Mouse (Mus musculus) embryonic facial prominence, embryonic 15.5 days (tissue): ENCODE data around the gene Zfp628. TPM values are rescaled to one million over a fixed set of nuclear protein-coding genes. Genes with fewer than 3 reads are reported as not detected.
"Not testable (repeated sequence)": the region's sequence is repeated elsewhere in the genome, so short reads cannot be mapped to it uniquely, and the experiment has no call there.

Experiments used
- ATAC-seq: fragments of 200-750 bp; cut with Nextera tagmentation; 2 replicates; pipeline ENCODE4 v1.8.0; 2017; ENCODE audit warnings: low read depth, moderate TSS enrichment; ENCODE audit not compliant: insufficient number of reproducible peaks, low FRiP score, low TSS enrichment
- H3K27ac ChIP-seq: fragments of 300-500 bp; sonication (generic); replicated peaks from 2 replicates; pipeline ENCODE4 v1.5.1; 2015; ENCODE audit warnings: mild to moderate bottlenecking, inconsistent platforms
- H3K27me3 ChIP-seq: fragments of 300-500 bp; sonication (generic); 2 replicates; pipeline ENCODE4 v1.6.1; 2015; ENCODE audit warnings: inconsistent platforms
- H3K36me3 ChIP-seq: fragments of 300-500 bp; sonication (generic); 2 replicates; pipeline ENCODE4 v1.6.1; 2015; ENCODE audit warnings: mild to moderate bottlenecking, inconsistent platforms
- H3K4me1 ChIP-seq: fragments of 300-500 bp; sonication (generic); 2 replicates; pipeline ENCODE4 v1.6.1; 2015; ENCODE audit warnings: inconsistent platforms
- H3K4me2 ChIP-seq: fragments of 300-500 bp; sonication (generic); replicated peaks from 2 replicates; pipeline ENCODE4 v1.6.1; 2015; ENCODE audit warnings: mild to moderate bottlenecking, inconsistent platforms
- H3K4me3 ChIP-seq: fragments of 300-500 bp; sonication (generic); replicated peaks from 2 replicates; pipeline ENCODE4 v1.5.1; 2015; ENCODE audit warnings: mild to moderate bottlenecking, inconsistent platforms
- H3K9ac ChIP-seq: fragments of 300-500 bp; sonication (generic); 2 replicates; pipeline ENCODE4 v1.6.1; 2015; ENCODE audit warnings: inconsistent platforms
- H3K9me3 ChIP-seq: fragments of 300-500 bp; sonication (generic); replicated peaks from 2 replicates; pipeline ENCODE4 v1.6.1; 2016; ENCODE audit warnings: inconsistent platforms
- whole genome bisulfite sequencing: fragments of 180-500 bp; shearing (Covaris S2); methylation state at CpG from one replicate; pipeline ENCODE4 v1.1.7; 2015; 5-methylcytosine and 5-hydroxymethylcytosine counted together
- polyA plus RNA-seq: library from polyadenylated mRNA; unstranded; fragments of >200 nt; fragmentation: Nextera tagmentation; extraction: Ambion mirVana; gene quantifications from 2 replicates; pipeline ENCODE4 v1.2.1, GENCODE M21; 2015

Gene Zfp628
- 4.1 and 4.9 TPM in 2 replicates for polyA plus RNA-seq

- Histone ChIP-seq H3K36me3 (peaks cover 30% of the 10 kb centered on the region), H3K9ac (peak within 1 kb of the TSS; percentile 59), H3K9me3 (no peaks in the 10 kb centered on the region), H3K4me2 (peak within 1 kb of the TSS; percentile 84), H3K4me1 (peaks cover 22% of the 10 kb centered on the region), H3K4me3 (peak within 1 kb of the TSS; percentile 76), H3K27ac (peak within 1 kb of the TSS; percentile 99), H3K27me3 (no peaks in the 10 kb centered on the region)
- peak; percentile 87 for ATAC-seq
- 0% methylated on average over 52 of the region's 56 CpGs for WGBS
Observed at GRCm38 (mm10) chr7:4915007-4915665, at the start of gene Zfp628. Zfp628 (plus strand) TSS chr7:4915217.

DNA sequence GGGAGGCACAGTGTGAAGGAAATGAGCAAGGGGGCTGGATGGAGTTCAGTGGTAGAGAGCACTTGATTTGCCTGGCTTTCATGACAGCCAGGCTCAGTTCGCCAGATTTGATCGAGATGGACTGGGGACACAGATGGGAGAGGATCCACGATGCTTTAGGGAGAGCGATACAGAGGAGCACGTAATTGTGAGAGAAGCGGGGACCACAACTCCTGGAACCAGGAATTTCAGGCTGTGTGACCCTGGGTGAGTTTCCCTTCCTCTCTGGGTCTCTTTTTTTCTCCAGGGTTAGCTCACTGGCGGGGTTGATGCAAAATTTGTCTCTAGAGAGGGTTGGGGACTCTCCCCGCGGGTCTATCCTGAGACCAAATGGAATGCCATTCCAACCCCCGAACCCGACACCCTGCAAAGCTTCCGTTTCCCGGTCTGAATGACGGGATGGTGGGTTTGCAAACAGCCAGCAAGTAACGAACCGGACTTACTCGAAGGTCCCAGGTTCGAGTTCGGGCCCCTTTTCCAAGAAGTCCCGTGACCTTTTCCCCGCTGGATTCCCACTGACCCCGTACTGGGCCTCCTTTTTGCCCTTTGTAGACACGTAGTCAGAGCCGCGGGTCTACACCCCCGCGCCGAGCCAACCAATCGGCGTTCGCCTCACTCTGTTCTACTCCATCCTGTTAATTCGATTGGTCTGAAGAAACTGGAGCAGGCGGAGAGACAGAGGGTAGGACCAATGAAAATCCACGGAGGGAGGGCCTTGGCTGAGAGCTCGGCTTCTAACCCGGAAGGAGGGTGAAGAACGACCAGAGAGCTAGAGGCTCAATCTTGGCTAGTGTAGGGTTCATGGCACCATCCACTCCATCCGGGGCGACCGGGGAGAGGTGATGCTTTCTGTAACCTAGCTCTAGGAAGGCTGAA, 49.2 kb upstream of the Zfp628 start:
- Histone ChIP-seq H3K4me2 (peak overlapping the region; percentile 55), H3K9me3 (no peaks in the 10 kb centered on the region), H3K27ac (peak overlapping the region; percentile 74), H3K36me3 (no peaks in the 10 kb centered on the region), H3K4me1 (peaks cover 14% of the 10 kb centered on the region), H3K9ac (peak overlapping the region; percentile 49), H3K27me3 (no peaks in the 10 kb centered on the region), H3K4me3 (peak overlapping the region; percentile 65)
- 5% methylated on average over 40 of the region's 40 CpGs for WGBS
- peak; percentile 100 for ATAC-seq

GRCm38 (mm10) chr7:4866631-4867180, 48.3 kb upstream of the Zfp628 start:
- no peak for ATAC-seq
- no peaks in the 10 kb centered on the region for H3K9me3 ChIP-seq
- H3K4me3 ChIP-seq, result peak overlapping the region; percentile 65
- H3K4me1 ChIP-seq, result peaks cover 14% of the 10 kb centered on the region
- H3K27me3 ChIP-seq, result no peaks in the 10 kb centered on the region
- 31% methylated on average over 10 of the region's 10 CpGs for WGBS
- H3K27ac ChIP-seq, result peak overlapping the region; percentile 74
- peak overlapping the region; percentile 55 for H3K4me2 ChIP-seq
- H3K36me3 ChIP-seq, result no peaks in the 10 kb centered on the region
- peak overlapping the region; percentile 49 for H3K9ac ChIP-seq

DNA sequence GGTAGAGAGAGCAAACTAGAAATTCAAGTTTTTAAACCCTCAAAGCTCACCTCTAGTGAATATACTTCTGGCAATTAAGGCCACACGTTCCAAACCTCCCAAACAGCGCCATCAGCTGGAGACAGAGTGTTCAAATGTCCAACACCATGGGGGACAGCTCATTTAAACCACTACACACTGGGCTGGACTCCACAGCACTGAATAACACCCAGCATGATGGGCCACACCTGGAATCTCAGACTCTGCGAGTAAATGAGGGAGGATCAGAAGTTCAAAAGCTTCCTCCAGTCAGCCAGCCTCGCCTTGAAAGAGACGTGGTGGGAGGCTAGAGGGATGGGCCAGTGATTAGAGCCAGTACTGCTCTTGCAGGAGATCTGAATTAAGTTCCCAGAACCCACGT, 44.9 kb upstream of the Zfp628 start, which contains the start of gene Isoc2b:
Isoc2b (minus strand) TSS at position 126 of the 400 bp plus-strand sequence.
- WGBS, result 49% methylated on average over 6 of the region's 6 CpGs
- Histone ChIP-seq H3K27ac (no peak within 1 kb of the TSS), H3K27me3 (no peaks in the 10 kb centered on the region), H3K4me1 (peaks cover 10% of the 10 kb centered on the region; the same call in 1 of the 2 replicates), H3K4me3 (no peak within 1 kb of the TSS), H3K9ac (no peak within 1 kb of the TSS), H3K9me3 (no peaks in the 10 kb centered on the region), H3K36me3 (no peaks in the 10 kb centered on the region), H3K4me2 (no peak within 1 kb of the TSS)
- no peak for ATAC-seq

DNA sequence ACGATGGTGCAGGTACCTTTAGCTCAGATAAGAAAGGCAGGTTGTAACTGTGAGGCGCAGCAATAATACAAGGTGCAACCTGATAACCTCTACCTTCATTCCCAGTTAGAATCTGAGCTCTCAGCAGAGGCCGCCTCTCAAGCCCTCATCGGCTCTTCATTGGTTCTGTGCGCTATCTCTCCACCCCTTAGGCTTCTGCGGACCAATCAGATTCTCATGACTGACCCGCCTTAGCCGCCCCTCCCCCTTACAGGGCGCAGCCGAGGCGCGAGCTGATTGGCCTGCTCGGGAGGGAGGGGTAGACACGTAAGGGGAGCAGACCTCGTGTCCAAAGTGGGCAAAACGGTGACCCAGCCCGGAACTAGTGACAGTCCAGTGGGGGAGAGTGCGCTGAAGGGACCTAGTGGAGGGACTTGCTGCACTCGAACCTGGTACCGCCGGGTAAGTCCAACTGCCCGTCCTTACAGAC, 38.2 kb upstream of the Zfp628 start, which contains the start of gene Isoc2a:
Isoc2a (plus strand) TSS at position 401 of the 469 bp plus-strand sequence.
- peaks cover 15% of the 10 kb centered on the region for H3K4me1 ChIP-seq
- no peaks in the 10 kb centered on the region for H3K36me3 ChIP-seq
- H3K9ac ChIP-seq, result peak within 1 kb of the TSS; percentile 56
- H3K4me2 ChIP-seq, result peak within 1 kb of the TSS; percentile 87
- peak within 1 kb of the TSS; percentile 61 for H3K4me3 ChIP-seq
- H3K27ac ChIP-seq, result peak within 1 kb of the TSS; percentile 49
- H3K27me3 ChIP-seq, result no peaks in the 10 kb centered on the region
- under 1% methylated on average over 22 of the region's 22 CpGs for WGBS
- peak; percentile 99 for ATAC-seq
- no peaks in the 10 kb centered on the region for H3K9me3 ChIP-seq

DNA sequence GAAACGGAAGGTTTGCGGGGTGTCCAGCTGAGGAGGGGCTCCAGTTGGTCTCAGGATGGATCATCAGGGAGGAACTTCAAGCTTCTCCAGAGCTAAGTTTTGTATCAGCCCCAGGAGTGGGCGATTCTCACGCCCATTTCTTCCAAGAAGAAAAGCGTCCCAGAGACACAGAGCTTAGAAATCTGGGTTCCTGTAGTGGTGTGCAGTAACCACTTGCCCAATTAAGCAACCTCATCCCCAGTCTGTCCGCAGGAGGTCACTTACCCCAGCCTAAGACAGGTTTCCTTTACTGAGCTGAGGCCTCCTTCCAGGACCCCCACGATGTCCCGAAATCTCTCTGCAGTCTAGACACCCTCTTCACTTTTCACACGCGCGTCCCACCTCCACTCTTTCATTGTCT, 37.8 kb upstream of the Zfp628 start:
- Histone ChIP-seq H3K27me3 (no peaks in the 10 kb centered on the region), H3K4me1 (peaks cover 15% of the 10 kb centered on the region), H3K9me3 (no peaks in the 10 kb centered on the region), H3K36me3 (no peaks in the 10 kb centered on the region), H3K4me2 (peak overlapping the region; percentile 87), H3K4me3 (peak overlapping the region; percentile 61), H3K27ac (peak overlapping the region; percentile 49), H3K9ac (peak overlapping the region; percentile 56)
- 4% methylated on average over 11 of the region's 11 CpGs for WGBS
- ATAC-seq, result no peak

GRCm38 (mm10) chr7:4878186-4878585, 36.8 kb upstream of the Zfp628 start:
- no peaks in the 10 kb centered on the region for H3K9me3 ChIP-seq
- ATAC-seq, result no peak
- no peaks in the 10 kb centered on the region for H3K36me3 ChIP-seq
- no peak overlapping the region for H3K27ac ChIP-seq
- 0 out of 2 replicates have a peak overlapping the region, but pooled peaks have one; percentile 56 for H3K9ac ChIP-seq
- no peaks in the 10 kb centered on the region for H3K27me3 ChIP-seq
- H3K4me1 ChIP-seq, result peaks cover 15% of the 10 kb centered on the region
- H3K4me2 ChIP-seq, result no peak overlapping the region
- no peak overlapping the region for H3K4me3 ChIP-seq

GRCm38 (mm10) chr7:4879036-4879435, 36.0 kb upstream of the Zfp628 start:
- H3K27me3 ChIP-seq, H3K27ac ChIP-seq, H3K4me2 ChIP-seq, H3K36me3 ChIP-seq, H3K4me3 ChIP-seq, ATAC-seq, H3K9ac ChIP-seq, H3K9me3 ChIP-seq: not testable (repeated sequence)
- WGBS, result 81% methylated on average over 1 of the region's 1 CpGs
- H3K4me1 ChIP-seq, result peaks cover 15% of the 10 kb centered on the region

GRCm38 (mm10) chr7:4886680-4887079, 28.3 kb upstream of the Zfp628 start:
- Histone ChIP-seq H3K27ac (no peak overlapping the region), H3K4me1 (no peaks in the 10 kb centered on the region), H3K4me3 (no peak overlapping the region), H3K27me3 (no peaks in the 10 kb centered on the region), H3K4me2 (no peak overlapping the region), H3K9ac (no peak overlapping the region), H3K36me3 (no peaks in the 10 kb centered on the region), H3K9me3 (no peaks in the 10 kb centered on the region)
- 54% methylated on average over 4 of the region's 4 CpGs for WGBS
- no peak for ATAC-seq

DNA sequence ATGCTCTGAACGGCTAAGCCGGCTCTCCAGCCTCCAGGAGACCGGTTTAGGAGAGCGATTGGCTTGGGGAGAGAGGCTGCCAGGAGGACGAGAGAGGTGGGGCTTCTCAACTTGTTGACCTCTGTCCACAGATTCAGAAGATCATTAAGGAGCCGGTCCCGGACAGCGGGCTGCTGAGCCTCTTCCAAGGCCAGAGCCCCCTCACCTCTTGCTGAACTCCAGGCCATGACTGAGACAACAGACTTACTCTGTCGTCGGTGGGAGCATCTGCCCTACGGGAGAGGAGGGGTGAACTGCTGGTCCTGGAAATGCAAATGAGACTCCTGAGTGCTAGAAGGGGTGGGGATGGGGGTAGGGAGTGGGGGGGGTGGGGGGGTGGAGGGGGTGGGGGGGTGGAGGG, 19.8 kb upstream of the Zfp628 start:
- Histone ChIP-seq H3K4me1 (peaks cover 11% of the 10 kb centered on the region), H3K36me3 (no peaks in the 10 kb centered on the region), H3K4me3 (no peak overlapping the region), H3K9me3 (no peaks in the 10 kb centered on the region), H3K27ac (no peak overlapping the region), H3K4me2 (no peak overlapping the region), H3K27me3 (peaks cover 6% of the 10 kb centered on the region; the same call in 1 of the 2 replicates), H3K9ac (no peak overlapping the region)
- WGBS, result 58% methylated on average over 11 of the region's 11 CpGs
- ATAC-seq, result no peak
